Mouse (Mus musculus) liver, embryonic 13.5 days (tissue): ENCODE measurements around the gene Snx8. TPM values are rescaled to one million over a fixed set of nuclear protein-coding genes. Genes with fewer than 3 reads are reported as not detected.

Experiments used
- ATAC-seq: fragments of 200-750 bp; cut with Nextera tagmentation; 2 replicates; pipeline ENCODE4 v1.8.0; 2017; ENCODE audit warnings: low read depth, mild to moderate bottlenecking, moderate number of reproducible peaks, moderate library complexity
- DNase-seq: peaks from one replicate; pipeline ENCODE4 v3.0.0; 2022
- H3K27ac ChIP-seq: fragments of 300-500 bp; sonication (generic); 2 replicates; pipeline ENCODE4 v1.5.1; 2015; ENCODE audit warnings: moderate library complexity, mild to moderate bottlenecking, inconsistent platforms
- H3K27me3 ChIP-seq: fragments of 300-500 bp; sonication (generic); 2 replicates; pipeline ENCODE4 v1.6.1; 2015; ENCODE audit warnings: mild to moderate bottlenecking, inconsistent platforms
- H3K36me3 ChIP-seq: fragments of 300-500 bp; sonication (generic); 2 replicates; pipeline ENCODE4 v1.6.1; 2015; ENCODE audit warnings: mild to moderate bottlenecking, inconsistent platforms
- H3K4me1 ChIP-seq: fragments of 300-500 bp; sonication (generic); replicated peaks from 2 replicates; pipeline ENCODE4 v1.6.1; 2015; ENCODE audit warnings: inconsistent platforms
- H3K4me2 ChIP-seq: fragments of 300-500 bp; sonication (generic); 2 replicates; pipeline ENCODE4 v1.6.1; 2015; ENCODE audit warnings: inconsistent platforms, mild to moderate bottlenecking, moderate library complexity
- H3K4me3 ChIP-seq: fragments of 300-500 bp; sonication (generic); replicated peaks from 2 replicates; pipeline ENCODE4 v1.5.1; 2015; ENCODE audit warnings: mild to moderate bottlenecking, inconsistent platforms
- H3K9ac ChIP-seq: fragments of 300-500 bp; sonication (generic); 2 replicates; pipeline ENCODE4 v1.6.1; 2015; ENCODE audit warnings: mild to moderate bottlenecking, inconsistent platforms
- H3K9me3 ChIP-seq: fragments of 300-500 bp; sonication (generic); replicated peaks from 2 replicates; pipeline ENCODE4 v1.6.1; 2016; ENCODE audit warnings: inconsistent platforms
- WGBS: fragments of 180-500 bp; shearing (Covaris S2); methylation state at CpG from one replicate; pipeline ENCODE4 v1.1.7; 2015; ENCODE audit not compliant: insufficient replicate concordance; 5-methylcytosine and 5-hydroxymethylcytosine counted together
- microRNA-seq: library from miRNA; unstranded; fragments of <30 nt; microRNA quantifications from one replicate; pipeline ENCODE4, GENCODE M21; 2016
- polyA plus RNA-seq: library from polyadenylated mRNA; unstranded; fragments of >200 nt; fragmentation: Nextera tagmentation; extraction: Ambion mirVana; gene quantifications from 2 replicates; pipeline ENCODE4 v1.2.1, GENCODE M21; 2015

The Snx8 gene
- polyA plus RNA-seq, 1 experiment from 2014 or later: 10.9 TPM

DNA sequence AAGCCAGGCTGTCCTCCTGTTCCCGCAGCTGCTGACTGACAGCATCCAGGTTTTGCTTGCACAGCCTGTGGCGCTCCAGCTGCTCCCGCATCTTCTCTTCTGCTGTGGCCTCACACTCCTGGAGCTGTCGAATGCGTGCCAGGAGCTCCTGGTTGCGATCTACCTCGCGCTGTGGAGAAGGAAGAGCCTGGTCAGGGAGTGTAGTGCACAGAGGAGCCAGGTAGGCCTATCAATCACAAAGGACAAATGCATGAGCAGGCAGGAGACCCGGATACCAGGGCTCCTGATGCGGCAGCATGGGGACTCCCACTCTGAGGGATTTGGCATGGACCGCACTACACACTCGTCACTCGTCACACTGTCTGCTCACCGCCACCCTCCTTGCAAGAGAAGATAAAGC lies 81.5 kb downstream of the Snx8 start:
- 90% methylated on average over 14 of the region's 14 CpGs for WGBS
- Histone ChIP-seq H3K9ac (no peak overlapping the region), H3K36me3 (peaks cover 94% of the 10 kb centered on the region), H3K4me3 (no peak overlapping the region), H3K27ac (no peak overlapping the region), H3K9me3 (no peaks in the 10 kb centered on the region), H3K4me2 (no peak overlapping the region), H3K27me3 (no peaks in the 10 kb centered on the region), H3K4me1 (no peaks in the 10 kb centered on the region)
- DNase-seq (no peak), ATAC-seq (no peak)

DNA sequence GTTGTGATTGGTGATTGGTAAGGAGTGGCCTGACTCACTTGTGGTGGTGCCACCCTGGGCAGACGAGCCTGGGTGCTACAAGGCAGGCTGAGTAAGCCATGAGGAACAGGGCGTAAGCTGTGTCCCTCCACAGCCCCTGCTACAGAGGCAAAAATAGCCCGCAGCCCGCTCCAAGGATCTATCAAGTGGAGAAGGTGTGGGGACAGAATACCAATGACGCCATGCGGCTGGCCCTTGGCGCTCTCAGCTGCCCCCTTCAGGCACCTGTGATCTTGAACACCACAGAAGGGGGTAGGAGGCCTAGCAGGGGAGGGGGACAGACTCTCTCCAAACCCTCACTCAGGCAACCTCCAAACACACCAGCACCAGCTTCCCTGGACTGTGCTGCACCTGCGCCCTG lies 83.0 kb downstream of the Snx8 start:
- no peak overlapping the region for H3K27ac ChIP-seq
- no peak for DNase-seq
- no peak overlapping the region for H3K4me2 ChIP-seq
- 84% methylated on average over 8 of the region's 8 CpGs for WGBS
- no peaks in the 10 kb centered on the region for H3K27me3 ChIP-seq
- no peak overlapping the region for H3K4me3 ChIP-seq
- peaks cover 94% of the 10 kb centered on the region for H3K36me3 ChIP-seq
- H3K9me3 ChIP-seq: no peaks in the 10 kb centered on the region
- ATAC-seq: no peak
- H3K9ac ChIP-seq: no peak overlapping the region
- no peaks in the 10 kb centered on the region for H3K4me1 ChIP-seq

DNA sequence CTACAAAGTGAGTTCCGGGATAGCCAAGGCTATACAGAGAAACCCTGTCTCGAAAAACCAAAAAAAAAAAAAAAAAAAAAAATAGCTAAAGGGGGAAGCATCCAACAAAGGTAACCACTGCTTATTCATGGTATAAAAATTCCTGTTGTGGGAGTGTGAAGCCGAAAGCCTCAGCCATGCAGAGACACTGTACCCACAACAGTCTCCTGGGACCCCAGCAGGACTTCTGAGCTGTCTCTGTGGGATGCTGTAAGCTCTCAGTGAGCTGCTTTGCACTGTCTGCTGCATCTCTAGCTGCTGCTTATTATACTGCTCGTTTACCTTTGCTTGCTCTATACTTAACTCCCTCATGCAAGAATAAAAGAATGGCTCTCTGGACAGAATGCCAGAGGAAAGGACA lies 90.8 kb downstream of the Snx8 start:
- no peak for DNase-seq
- WGBS: 82% methylated on average over 4 of the region's 4 CpGs
- Histone ChIP-seq H3K4me1 (no peaks in the 10 kb centered on the region), H3K36me3 (peaks cover 75% of the 10 kb centered on the region), H3K9me3 (no peaks in the 10 kb centered on the region), H3K4me3 (no peak overlapping the region), H3K27me3 (no peaks in the 10 kb centered on the region), H3K27ac (no peak overlapping the region), H3K9ac (no peak overlapping the region), H3K4me2 (no peak overlapping the region)
- no peak for ATAC-seq

DNA sequence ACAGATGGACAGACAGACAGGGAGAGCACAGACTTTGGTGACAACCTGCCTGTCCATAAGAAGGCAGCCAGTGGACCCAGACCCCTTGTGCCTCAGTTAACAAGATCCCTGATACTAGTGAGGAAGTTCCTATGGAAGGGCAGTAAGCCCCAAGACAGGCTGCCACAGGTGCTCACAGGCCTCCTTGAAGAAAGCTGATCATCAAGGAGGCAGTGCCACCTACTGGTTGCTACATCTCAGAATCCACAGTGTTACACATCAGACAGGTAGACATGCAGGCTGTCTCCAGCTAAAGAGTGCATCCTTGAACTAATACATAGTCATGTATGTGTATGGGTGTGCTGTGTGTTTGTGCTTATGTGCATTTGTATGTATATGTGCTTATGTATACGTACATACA lies 96.9 kb downstream of the Snx8 start:
- WGBS: 68% methylated on average over 1 of the region's 1 CpGs
- Histone ChIP-seq H3K27ac (no peak overlapping the region), H3K9ac (no peak overlapping the region), H3K36me3 (peaks cover 79% of the 10 kb centered on the region), H3K4me3 (no peak overlapping the region), H3K27me3 (no peaks in the 10 kb centered on the region), H3K9me3 (no peaks in the 10 kb centered on the region), H3K4me1 (no peaks in the 10 kb centered on the region), H3K4me2 (no peak overlapping the region)
- DNase-seq (peak; percentile 8), ATAC-seq (peak; percentile 36; the same call in 1 of the 2 replicates)

Small RNAs within 50 kb of the gene (microRNA-seq; reads per million reads assigned to microRNA genes)
- 1.2 reads per million for gene Mir7038

Other genes with a start within 250 kb of the Snx8 start
- gene Mad1l1, start 67.7 kb downstream of the Snx8 start, polyA plus RNA-seq: 24.8 and 25.9 TPM in 2 replicates
- gene Nudt1, start 67.6 kb downstream of the Snx8 start, polyA plus RNA-seq: 34.8 and 35.5 TPM in 2 replicates
- gene Mrm2, start 57.4 kb downstream of the Snx8 start, polyA plus RNA-seq: 12.4 and 13.0 TPM in 2 replicates
- 101 and 120 TPM in 2 replicates for gene Eif3b, start 30.1 kb upstream of the Snx8 start, polyA plus RNA-seq
- not detected in 2 replicates for gene Gm4869, start 56.4 kb upstream of the Snx8 start, polyA plus RNA-seq
- 9.3 and 9.9 TPM in 2 replicates for gene Chst12, start 116.3 kb upstream of the Snx8 start, polyA plus RNA-seq
- gene Grifin, start 175.8 kb upstream of the Snx8 start, polyA plus RNA-seq: 4.6 and 4.9 TPM in 2 replicates
- 7.6 and 8.0 TPM in 2 replicates for gene Lfng, start 218.1 kb upstream of the Snx8 start, polyA plus RNA-seq